Mouse (Mus musculus): ENCODE results near the gene Srl. TPM values are rescaled to one million over a fixed set of nuclear protein-coding genes. Genes with fewer than 3 reads are reported as not detected.
A peak's percentile ranks its signal among the peaks of the same experiment; 100 is the strongest.

The Srl gene
- polyA plus RNA-seq, 1 experiment from 2014 or later: 3.1 TPM

DNA sequence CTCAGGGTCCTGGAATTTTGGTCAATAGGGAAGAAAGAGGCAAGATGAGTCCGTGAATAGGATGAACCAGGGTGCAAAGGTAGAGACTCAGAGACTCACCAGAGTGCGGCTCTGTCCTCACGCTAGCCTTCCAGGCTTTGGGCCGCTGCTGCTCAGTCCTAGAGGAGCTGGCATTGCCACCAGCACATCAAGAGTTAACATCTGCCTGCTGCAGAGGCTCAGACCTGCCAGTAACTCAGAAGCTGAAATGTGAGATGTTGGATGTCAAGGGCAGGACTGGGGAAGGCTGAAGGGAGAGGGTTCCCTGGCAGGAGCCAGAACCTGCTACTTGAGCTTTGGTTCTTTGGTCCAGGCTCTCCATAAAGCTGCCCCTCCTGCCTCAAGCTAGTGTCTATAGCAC is 29.1 kb upstream of the Srl start:
- ATAC-seq (ENCODE audit: low FRiP score, low TSS enrichment): peak; percentile 39; the same call in 1 of the 2 replicates
- DNase-seq (ENCODE audit: low spot score): no peak
- 68% methylated on average over 4 of the region's 4 CpGs for WGBS

GRCm38 (mm10) chr16:4567912-4568311 is 26.3 kb upstream of the Srl start:
- Histone ChIP-seq H3K9ac (ENCODE audit: low read length) (no peak overlapping the region), H3K27me3 (ENCODE audit: control insufficient read depth, insufficient read depth, low read length) (no peaks in the 10 kb centered on the region), H3K27ac (replicated peaks) (no peak overlapping the region), H3K4me3 (ENCODE audit: low read depth, low read length) (no peak overlapping the region), H3K36me3 (ENCODE audit: control insufficient read depth, insufficient read depth, low read length) (no peaks in the 10 kb centered on the region), H3K9me3 (ENCODE audit: control insufficient read depth, low read length) (no peaks in the 10 kb centered on the region), H3K4me2 (replicated peaks; ENCODE audit: low read depth) (no peak overlapping the region), H3K4me1 (replicated peaks; ENCODE audit: control insufficient read depth, insufficient read depth) (no peaks in the 10 kb centered on the region)
- peak; percentile 94 for TF ChIP-seq CTCF (IDR thresholded peaks at IDR 0.05; ENCODE audit: low read depth)
- no peak for TF ChIP-seq EP300 (optimal IDR thresholded peaks at IDR 0.05)
- ATAC-seq (ENCODE audit: low FRiP score, low TSS enrichment): peak; percentile 56
- WGBS: 15% methylated on average over 4 of the region's 4 CpGs
- peak; percentile 86 for DNase-seq (ENCODE audit: low spot score)

More for the DNA sequence above, 29.1 kb upstream of the Srl start:
- TF ChIP-seq CTCF (IDR thresholded peaks at IDR 0.05; ENCODE audit: low read depth): no peak
- TF ChIP-seq EP300 (optimal IDR thresholded peaks at IDR 0.05): no peak
- Histone ChIP-seq H3K4me2 (replicated peaks; ENCODE audit: low read depth) (no peak overlapping the region), H3K4me1 (replicated peaks; ENCODE audit: control insufficient read depth, insufficient read depth) (no peaks in the 10 kb centered on the region), H3K4me3 (ENCODE audit: low read depth, low read length) (no peak overlapping the region), H3K9ac (ENCODE audit: low read length) (no peak overlapping the region), H3K9me3 (ENCODE audit: control insufficient read depth, low read length) (no peaks in the 10 kb centered on the region), H3K27me3 (ENCODE audit: control insufficient read depth, insufficient read depth, low read length) (no peaks in the 10 kb centered on the region), H3K27ac (replicated peaks) (no peak overlapping the region), H3K36me3 (ENCODE audit: control insufficient read depth, insufficient read depth, low read length) (no peaks in the 10 kb centered on the region)

- TF ChIP-seq CTCF (IDR thresholded peaks at IDR 0.05; ENCODE audit: low read depth) (peak; percentile 85), EP300 (optimal IDR thresholded peaks at IDR 0.05) (no peak)
- Histone ChIP-seq H3K4me3 (ENCODE audit: low read depth, low read length) (peak overlapping the region; percentile 75), H3K27ac (replicated peaks) (peak overlapping the region; percentile 95), H3K4me1 (replicated peaks; ENCODE audit: control insufficient read depth, insufficient read depth) (peaks cover 5% of the 10 kb centered on the region; the same call in 1 of the 2 replicates), H3K4me2 (replicated peaks; ENCODE audit: low read depth) (peak overlapping the region; percentile 94), H3K36me3 (ENCODE audit: control insufficient read depth, insufficient read depth, low read length) (no peaks in the 10 kb centered on the region), H3K27me3 (ENCODE audit: control insufficient read depth, insufficient read depth, low read length) (no peaks in the 10 kb centered on the region), H3K9me3 (ENCODE audit: control insufficient read depth, low read length) (no peaks in the 10 kb centered on the region), H3K9ac (ENCODE audit: low read length) (peak overlapping the region; percentile 80)
- DNase-seq (ENCODE audit: low spot score): peak; percentile 83
- ATAC-seq (ENCODE audit: low FRiP score, low TSS enrichment): peak; percentile 46
- WGBS: under 1% methylated on average over 42 of the region's 43 CpGs
Observed at GRCm38 (mm10) chr16:4560145-4560952, 18.7 kb upstream of the Srl start.

DNA sequence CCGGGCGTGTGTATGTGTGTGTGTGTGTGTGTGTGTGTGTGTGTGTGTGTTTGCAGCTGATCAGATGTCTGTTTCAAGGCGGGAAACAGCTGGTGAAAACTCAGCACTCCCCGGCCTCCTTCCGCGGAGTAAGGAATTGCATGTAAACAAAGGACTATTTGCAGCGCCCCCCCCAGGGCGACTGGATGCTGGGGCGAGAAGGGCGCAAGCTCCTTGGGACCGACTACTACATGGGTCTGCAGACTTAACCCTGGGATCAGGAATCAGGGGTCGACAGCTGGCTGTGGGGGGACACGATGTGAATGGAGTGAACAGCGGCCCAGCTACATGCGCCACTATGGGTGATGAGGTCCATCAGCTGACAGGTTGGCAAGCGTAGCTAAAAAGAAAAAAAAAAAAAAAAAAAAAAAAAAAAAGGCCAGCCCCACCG is 18.1 kb upstream of the Srl start, which contains the start of gene Tfap4:
Gene Tfap4 (minus strand): TSS at position 140 of the 430 bp plus-strand sequence.
- TF ChIP-seq EP300 (optimal IDR thresholded peaks at IDR 0.05) (no peak), CTCF (IDR thresholded peaks at IDR 0.05; ENCODE audit: low read depth) (peak; percentile 62)
- H3K4me3 ChIP-seq (ENCODE audit: low read depth, low read length): peak within 1 kb of the TSS; percentile 75
- peak within 1 kb of the TSS; percentile 80 for H3K9ac ChIP-seq (ENCODE audit: low read length)
- peak; percentile 91 for DNase-seq (ENCODE audit: low spot score)
- peak within 1 kb of the TSS; percentile 94 for H3K4me2 ChIP-seq (replicated peaks; ENCODE audit: low read depth)
- under 1% methylated on average over 14 of the region's 17 CpGs for WGBS
- H3K27me3 ChIP-seq (ENCODE audit: control insufficient read depth, insufficient read depth, low read length): no peaks in the 10 kb centered on the region
- no peaks in the 10 kb centered on the region for H3K36me3 ChIP-seq (ENCODE audit: control insufficient read depth, insufficient read depth, low read length)
- H3K9me3 ChIP-seq (ENCODE audit: control insufficient read depth, low read length): no peaks in the 10 kb centered on the region
- peak within 1 kb of the TSS; percentile 95 for H3K27ac ChIP-seq (replicated peaks)
- peak; percentile 21 for ATAC-seq (ENCODE audit: low FRiP score, low TSS enrichment)
- peaks cover 5% of the 10 kb centered on the region; the same call in 1 of the 2 replicates for H3K4me1 ChIP-seq (replicated peaks; ENCODE audit: control insufficient read depth, insufficient read depth)

DNA sequence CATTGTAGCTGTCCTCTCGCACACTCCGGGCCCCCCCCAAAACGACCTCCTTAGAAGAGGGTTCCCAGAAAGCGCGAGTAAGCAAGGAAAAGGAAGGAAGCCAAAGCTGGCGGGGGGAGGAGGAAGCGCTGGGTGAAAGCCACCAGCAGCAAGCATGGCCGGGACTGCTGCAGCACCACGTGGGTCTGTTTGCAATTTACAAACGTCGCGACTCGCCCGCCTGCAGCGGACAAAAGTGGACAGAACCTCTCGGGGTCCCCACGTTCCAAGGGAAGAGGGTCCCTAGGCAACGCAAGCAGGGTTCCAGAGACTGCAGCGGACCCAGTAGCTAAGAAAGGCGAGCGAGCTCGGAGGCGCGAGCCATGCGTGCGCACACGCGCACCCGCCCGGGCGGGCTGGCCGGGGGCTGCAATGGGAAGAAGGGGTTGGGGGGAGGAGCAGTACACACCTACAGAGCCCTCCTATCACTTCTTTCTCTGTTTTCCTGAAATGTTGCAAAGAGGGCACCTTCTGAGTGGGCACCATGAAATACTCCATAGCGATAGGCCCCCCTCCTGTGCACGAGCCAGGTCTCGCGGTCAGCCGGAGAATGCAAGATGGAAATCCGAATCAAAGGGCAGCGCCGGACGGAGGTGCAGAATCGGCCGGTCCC is 17.5 kb upstream of the Srl start:
- 0% methylated on average over 43 of the region's 43 CpGs for WGBS
- H3K27me3 ChIP-seq (ENCODE audit: control insufficient read depth, insufficient read depth, low read length): no peaks in the 10 kb centered on the region
- peak overlapping the region; percentile 75 for H3K4me3 ChIP-seq (ENCODE audit: low read depth, low read length)
- H3K9me3 ChIP-seq (ENCODE audit: control insufficient read depth, low read length): no peaks in the 10 kb centered on the region
- peak overlapping the region; percentile 95 for H3K27ac ChIP-seq (replicated peaks)
- peaks cover 5% of the 10 kb centered on the region; the same call in 1 of the 2 replicates for H3K4me1 ChIP-seq (replicated peaks; ENCODE audit: control insufficient read depth, insufficient read depth)
- peak overlapping the region; percentile 94 for H3K4me2 ChIP-seq (replicated peaks; ENCODE audit: low read depth)
- no peaks in the 10 kb centered on the region for H3K36me3 ChIP-seq (ENCODE audit: control insufficient read depth, insufficient read depth, low read length)
- H3K9ac ChIP-seq (ENCODE audit: low read length): peak overlapping the region; percentile 80
- ATAC-seq (ENCODE audit: low FRiP score, low TSS enrichment) (peak; percentile 24), DNase-seq (ENCODE audit: low spot score) (no peak)
- TF ChIP-seq EP300 (optimal IDR thresholded peaks at IDR 0.05): peak; percentile 11
- no peak for TF ChIP-seq CTCF (IDR thresholded peaks at IDR 0.05; ENCODE audit: low read depth)

Data from stomach, postnatal 0 days (tissue).